Mouse (Mus musculus) cortical plate, adult 2 months (tissue): ENCODE measurements around the gene Disc1.

Experiments
- CTCF ChIP-seq: fragments of 200-500 bp; IDR thresholded peaks from 2 replicates; pipeline ENCODE4 v1.5.1; 2011; ENCODE audit warnings: mild to moderate bottlenecking, control low read depth, low read length; ENCODE audit not compliant: insufficient read depth; ENCODE audit errors: extremely low read depth
- POLR2A ChIP-seq: fragments of 200-500 bp; IDR thresholded peaks from 2 replicates; pipeline ENCODE4 v1.6.1; 2011; ENCODE audit warnings: mild to moderate bottlenecking, low read length, control low read depth; ENCODE audit not compliant: insufficient read depth; ENCODE audit errors: extremely low read depth

- TF ChIP-seq CTCF: no peak
- TF ChIP-seq POLR2A: no peak
Measured at GRCm38 (mm10) chr8:125268181-125268705, 214.2 kb downstream of the Disc1 start.
